Mouse (Mus musculus): ENCODE data around the gene Eno1.

DNA sequence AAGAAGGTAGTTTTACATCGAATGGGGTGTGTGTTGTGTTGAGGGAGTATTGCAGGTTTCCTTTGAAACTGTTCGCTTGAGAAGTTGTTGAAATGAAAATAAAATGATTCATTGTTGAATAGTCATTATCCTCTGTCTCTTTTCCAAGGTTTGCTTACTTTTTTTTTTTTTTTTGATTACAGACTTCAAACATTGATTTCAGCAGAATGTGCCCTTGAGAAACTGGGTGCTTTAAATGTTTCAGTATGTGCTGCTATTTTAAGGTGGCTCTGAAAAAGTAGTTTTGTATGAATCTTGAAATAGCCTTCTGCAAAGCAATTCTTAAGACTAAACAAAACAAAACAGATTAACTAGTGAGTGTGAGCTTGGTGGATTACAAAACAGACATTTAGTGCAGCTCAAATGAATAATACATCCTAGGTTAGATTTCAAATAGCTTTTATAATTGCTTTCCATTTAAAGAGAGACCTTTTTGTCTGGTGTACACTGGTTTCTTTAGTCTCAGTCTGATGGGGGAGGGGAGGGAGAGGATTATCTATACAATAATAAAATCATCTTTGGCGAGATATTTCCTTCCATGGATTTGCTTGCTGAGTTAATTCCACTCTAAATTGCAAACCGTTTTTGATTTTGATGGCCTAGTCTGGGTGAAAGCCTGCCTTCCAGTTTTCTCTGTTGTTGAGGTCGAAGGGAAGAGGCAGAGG, 46.3 kb downstream of the Eno1 start:
- TF ChIP-seq CTCF (IDR thresholded peaks at IDR 0.05; ENCODE audit: low read depth), result no peak
- no peak for TF ChIP-seq EP300 (IDR thresholded peaks at IDR 0.05; ENCODE audit: low read depth)
